Mouse (Mus musculus) cerebellum, adult 2 months (tissue): ENCODE measurements around the gene Tsc22d2. TPM values are rescaled to one million over a fixed set of nuclear protein-coding genes. Genes with fewer than 3 reads are reported as not detected.

Experiments used
- DNase-seq, 2 experiments: peaks; one replicate each; pipeline ENCODE4 v3.0.0; 2021
- H3K27ac ChIP-seq: fragments of 200-500 bp; 2 replicates; pipeline ENCODE4 v1.5.1; 2012; ENCODE audit warnings: low read length, control low read depth, inconsistent platforms; ENCODE audit not compliant: insufficient read depth
- H3K27me3 ChIP-seq: fragments of 200-500 bp; 2 replicates; pipeline ENCODE4 v1.6.1; 2012; ENCODE audit warnings: inconsistent platforms, mild to moderate bottlenecking, low read length, moderate library complexity; ENCODE audit not compliant: control insufficient read depth, insufficient read depth
- H3K4me1 ChIP-seq: fragments of 200-500 bp; 2 replicates; pipeline ENCODE4 v1.6.1; 2011; ENCODE audit warnings: low read length; ENCODE audit not compliant: control insufficient read depth, insufficient read depth
- H3K4me3 ChIP-seq: fragments of 200-500 bp; replicated peaks from 2 replicates; pipeline ENCODE3; 2011; ENCODE audit warnings: mild to moderate bottlenecking, low read depth, low read length, control low read depth; ENCODE audit not compliant: insufficient read depth
- CTCF ChIP-seq: fragments of 200-500 bp; IDR thresholded peaks from 2 replicates; pipeline ENCODE4 v1.5.1; 2011; ENCODE audit warnings: low read depth, mild to moderate bottlenecking, control low read depth, low read length, moderate library complexity, borderline replicate concordance; ENCODE audit not compliant: insufficient read depth
- POLR2A ChIP-seq: fragments of 200-500 bp; IDR thresholded peaks from 2 replicates; pipeline ENCODE4 v1.6.1; 2011; ENCODE audit warnings: low read length, control low read depth, borderline replicate concordance; ENCODE audit not compliant: insufficient read depth
- WGBS: fragments of 180-500 bp; shearing (Covaris S2); methylation state at CpG from one replicate; pipeline ENCODE4 v1.1.7; 2018; 5-methylcytosine and 5-hydroxymethylcytosine counted together
- polyA plus RNA-seq: library from polyadenylated mRNA; depleted of rRNA; stranded (reverse); fragments of >200 nt; gene quantifications from 2 replicates; pipeline ENCODE4 v1.2.3, GENCODE M21; 2012; rRNA removed

Tsc22d2 gene
- polyA plus RNA-seq = 13.0 and 13.3 TPM in 2 replicates

DNA sequence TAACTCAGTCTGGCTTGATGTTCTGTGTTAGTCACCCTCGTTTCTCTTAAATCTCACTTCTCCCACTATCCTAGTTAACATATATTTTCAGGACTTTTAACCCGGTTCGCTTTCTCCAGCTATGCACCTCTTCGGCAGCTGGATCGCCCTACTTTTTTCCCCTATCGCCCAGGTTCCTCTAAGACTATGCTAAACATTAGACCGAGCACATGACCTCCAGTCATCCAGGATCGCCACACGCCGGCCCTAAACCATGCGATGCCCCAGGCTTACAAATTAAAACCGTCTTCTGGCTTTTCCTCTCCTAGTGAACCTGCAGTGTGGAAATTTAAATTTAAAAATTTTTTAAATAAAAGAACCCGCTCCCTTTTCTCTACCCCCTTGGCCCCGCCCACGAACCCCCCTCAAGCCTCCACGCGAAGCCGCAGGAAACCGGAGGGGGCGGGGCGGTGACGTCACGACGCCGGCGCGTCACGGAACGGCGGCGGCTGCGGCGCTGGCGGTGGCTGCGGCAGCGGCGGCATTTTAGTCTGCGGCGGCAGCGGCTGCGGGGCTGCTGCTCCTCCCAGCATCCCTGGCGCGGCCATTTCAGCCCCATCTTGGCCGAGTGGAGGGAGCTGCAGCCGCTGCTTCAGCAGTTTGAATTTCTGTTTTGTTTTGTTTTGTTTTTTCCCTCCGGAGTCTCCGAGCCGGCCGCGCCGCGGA lies at the start of gene Tsc22d2:
Tsc22d2 (plus strand) TSS at position 482 of the 705 bp plus-strand sequence.
- peak within 1 kb of the TSS; percentile 97 for H3K4me3 ChIP-seq
- TF ChIP-seq POLR2A = peak; percentile 83
- no peak for TF ChIP-seq CTCF
- peak; percentile 96 to 98 for DNase-seq
- no peaks in the 10 kb centered on the region for H3K4me1 ChIP-seq
- 1% methylated on average over 52 of the region's 52 CpGs for WGBS
- no peaks in the 10 kb centered on the region for H3K27me3 ChIP-seq
- H3K27ac ChIP-seq = peak within 1 kb of the TSS; percentile 75

DNA sequence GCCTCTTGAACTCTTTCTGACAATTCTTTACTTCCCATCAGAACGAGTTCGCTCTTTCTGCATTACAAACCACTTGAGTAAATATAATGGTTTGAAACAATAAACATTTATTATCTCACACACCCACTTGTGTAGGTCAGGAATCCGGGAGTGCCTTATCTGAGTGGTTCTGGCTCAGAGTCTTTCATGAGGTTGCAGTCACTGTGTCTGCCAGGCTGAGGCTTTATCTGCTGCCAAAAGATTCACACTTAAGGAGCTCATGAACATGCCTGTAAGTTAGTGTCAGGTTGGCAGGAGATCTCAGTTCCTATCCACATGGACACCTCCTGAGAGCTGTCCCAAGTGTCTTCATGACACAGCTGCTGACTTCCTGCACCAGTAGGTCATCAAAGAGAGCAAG lies 47.8 kb upstream of the Tsc22d2 start:
- DNase-seq = no peak
- H3K4me3 ChIP-seq = no peak overlapping the region
- no peak overlapping the region for H3K27ac ChIP-seq
- peaks cover 3% of the 10 kb centered on the region for H3K4me1 ChIP-seq
- 74% methylated on average over 3 of the region's 3 CpGs for WGBS
- no peak for TF ChIP-seq POLR2A
- no peak for TF ChIP-seq CTCF
- no peaks in the 10 kb centered on the region for H3K27me3 ChIP-seq

DNA sequence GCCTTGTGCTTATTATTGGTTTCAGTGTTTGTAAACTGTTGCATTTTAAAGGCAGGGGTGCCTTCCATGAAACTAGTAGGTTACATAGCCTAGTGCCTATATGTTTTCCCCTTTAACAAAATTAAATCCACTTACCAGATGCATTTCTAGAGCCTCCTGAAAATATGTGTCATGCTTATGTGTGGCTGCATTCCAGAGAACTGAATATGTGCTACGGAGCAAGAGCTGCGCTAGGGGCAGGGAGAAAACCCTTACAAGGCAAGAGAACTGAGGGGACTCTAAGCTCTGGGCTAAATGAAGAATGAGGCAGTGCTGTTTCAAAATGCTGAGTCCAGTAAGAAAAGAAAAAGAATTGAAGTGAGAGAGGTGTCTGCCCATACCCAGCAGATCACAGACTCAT lies 43.7 kb upstream of the Tsc22d2 start:
- no peak overlapping the region for H3K4me3 ChIP-seq
- H3K27me3 ChIP-seq = no peaks in the 10 kb centered on the region
- H3K4me1 ChIP-seq = peaks cover 7% of the 10 kb centered on the region
- no peak for TF ChIP-seq CTCF
- no peak for TF ChIP-seq POLR2A
- 95% methylated on average over 2 of the region's 2 CpGs for WGBS
- H3K27ac ChIP-seq = no peak overlapping the region
- DNase-seq = no peak

DNA sequence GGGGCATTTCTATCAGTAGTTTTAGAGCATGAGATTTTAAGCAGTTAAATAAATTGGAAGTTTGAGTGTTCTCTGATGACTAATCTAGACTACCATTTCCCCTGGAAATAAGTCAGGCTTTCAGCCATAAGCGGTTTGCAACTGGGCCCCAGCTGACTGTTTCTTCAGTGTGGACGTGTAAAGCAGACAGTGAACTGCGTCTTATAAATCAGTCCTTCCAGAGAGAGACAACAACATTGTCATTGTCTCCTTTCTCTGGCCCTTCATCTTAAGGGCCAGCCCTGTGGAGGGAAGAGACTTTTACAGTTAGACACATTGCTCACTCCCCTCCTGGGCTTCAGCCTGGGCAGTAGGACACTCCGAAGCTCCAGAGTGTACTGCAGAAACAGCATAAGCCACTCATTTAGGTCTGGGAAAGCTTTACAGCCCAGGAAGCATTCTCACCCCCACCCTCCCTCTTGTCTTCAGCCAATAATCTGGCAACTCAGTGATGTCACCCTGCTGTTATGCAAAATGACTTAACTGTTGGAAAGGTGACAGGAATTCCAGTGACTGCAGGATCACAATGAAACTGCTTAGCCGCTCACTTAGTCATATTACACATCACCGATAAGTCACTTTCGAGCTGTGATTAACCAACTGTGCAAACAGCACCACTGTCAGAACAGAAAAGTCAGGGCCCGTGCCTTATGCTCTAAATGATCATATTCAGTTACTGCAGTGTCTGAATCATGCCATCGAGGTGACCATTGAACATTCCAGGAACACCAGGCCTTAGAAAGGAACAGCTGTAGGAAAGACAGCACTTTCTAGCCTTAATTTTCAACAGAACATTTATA lies 42.2 kb upstream of the Tsc22d2 start:
- TF ChIP-seq POLR2A (peak; percentile 43; the same call in 1 of the 2 replicates), CTCF (no peak)
- Histone ChIP-seq H3K27ac (no peak overlapping the region), H3K27me3 (no peaks in the 10 kb centered on the region), H3K4me3 (peak overlapping the region; percentile 1), H3K4me1 (peaks cover 7% of the 10 kb centered on the region)
- DNase-seq = peak; percentile 50 to 80
- WGBS = 11% methylated on average over 9 of the region's 9 CpGs

GRCm38 (mm10) chr3:58372905-58373208 lies 41.7 kb upstream of the Tsc22d2 start:
- Histone ChIP-seq H3K27ac (no peak overlapping the region), H3K4me3 (no peak overlapping the region), H3K27me3 (no peaks in the 10 kb centered on the region), H3K4me1 (peaks cover 7% of the 10 kb centered on the region)
- DNase-seq = no peak
- TF ChIP-seq POLR2A (no peak), CTCF (no peak)
- 9% methylated on average over 5 of the region's 5 CpGs for WGBS

- TF ChIP-seq POLR2A = no peak
- no peak for TF ChIP-seq CTCF
- no peak for DNase-seq
- Histone ChIP-seq H3K27me3 (no peaks in the 10 kb centered on the region), H3K4me3 (no peak overlapping the region), H3K4me1 (peaks cover 7% of the 10 kb centered on the region), H3K27ac (no peak overlapping the region)
- 90% methylated on average over 5 of the region's 5 CpGs for WGBS
Observed at GRCm38 (mm10) chr3:58374281-58374680, 40.2 kb upstream of the Tsc22d2 start.

DNA sequence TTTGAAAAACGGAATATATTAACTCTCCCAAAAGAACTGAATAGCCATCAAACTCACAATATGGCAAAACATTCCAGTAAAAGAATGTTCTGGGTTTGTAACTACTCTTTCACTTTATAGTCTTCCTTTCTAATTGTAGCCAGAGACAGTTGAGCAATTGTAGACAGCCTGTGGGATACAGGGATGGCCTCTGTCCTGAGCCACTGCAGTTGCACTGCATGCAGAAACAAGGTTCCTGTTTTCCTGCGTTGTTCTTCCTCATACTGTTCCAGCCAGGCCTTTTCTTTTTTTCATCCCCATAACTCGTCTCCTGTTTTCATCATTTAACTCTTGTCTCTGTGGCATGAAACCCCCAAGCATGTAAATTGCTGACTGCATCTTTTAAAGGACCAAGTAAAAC lies 37.8 kb upstream of the Tsc22d2 start:
- Histone ChIP-seq H3K4me1 (peaks cover 4% of the 10 kb centered on the region), H3K4me3 (no peak overlapping the region), H3K27me3 (no peaks in the 10 kb centered on the region), H3K27ac (no peak overlapping the region)
- WGBS = 67% methylated on average over 3 of the region's 3 CpGs
- TF ChIP-seq CTCF (no peak), POLR2A (no peak)
- DNase-seq = no peak

DNA sequence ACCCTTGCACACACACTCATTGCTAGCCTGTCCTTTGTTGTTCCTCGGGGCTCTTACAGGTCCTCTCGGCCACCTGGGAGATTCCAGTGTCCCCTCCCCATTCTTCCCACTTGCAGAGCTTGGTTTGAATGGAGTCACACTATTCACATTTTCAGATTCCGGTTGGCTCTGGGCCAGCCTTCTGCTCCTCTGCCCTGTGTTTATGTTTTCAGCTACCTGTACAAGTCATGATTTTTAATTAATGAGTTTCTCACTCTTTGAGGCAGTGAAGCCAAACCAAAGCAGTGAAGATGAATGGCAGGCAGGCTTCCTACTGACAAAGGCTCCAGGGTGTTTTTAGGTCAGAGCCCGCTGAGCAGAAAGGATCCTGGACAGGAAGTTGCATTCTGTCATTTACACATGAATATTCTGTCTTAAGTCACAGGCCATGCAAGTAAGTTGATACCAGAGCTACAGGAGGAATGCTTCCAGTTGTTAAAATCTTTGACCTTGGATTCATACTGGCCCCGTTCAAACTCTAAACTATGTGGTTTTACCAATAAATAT lies 36.9 kb upstream of the Tsc22d2 start:
- Histone ChIP-seq H3K4me3 (no peak overlapping the region), H3K27me3 (no peaks in the 10 kb centered on the region), H3K4me1 (no peaks in the 10 kb centered on the region; the same call in 1 of the 2 replicates), H3K27ac (no peak overlapping the region)
- DNase-seq = no peak
- 47% methylated on average over 5 of the region's 5 CpGs for WGBS
- TF ChIP-seq CTCF (no peak), POLR2A (no peak)
